Mouse (Mus musculus) midbrain, embryonic 11.5 days (tissue): ENCODE data around the gene 1810037I17Rik. TPM values are rescaled to one million over a fixed set of nuclear protein-coding genes. Genes with fewer than 3 reads are reported as not detected.

Experiments
- ATAC-seq: fragments of 200-750 bp; cut with Nextera tagmentation; 2 replicates; pipeline ENCODE4 v1.8.0; 2017; ENCODE audit warnings: moderate TSS enrichment, moderate library complexity; ENCODE audit not compliant: low FRiP score
- DNase-seq: peaks from one replicate; pipeline ENCODE4 v3.0.0; 2015; ENCODE audit warnings: low spot score; ENCODE audit errors: missing footprints
- H3K27ac ChIP-seq: fragments of 300-500 bp; sonication (generic); 2 replicates; pipeline ENCODE4 v1.5.1; 2014; ENCODE audit warnings: low read depth, low read length
- H3K27me3 ChIP-seq: fragments of 300-500 bp; sonication (generic); 2 replicates; pipeline ENCODE4 v1.6.1; 2014; ENCODE audit warnings: mild to moderate bottlenecking, low read length, moderate library complexity, mixed read lengths; ENCODE audit not compliant: control insufficient read depth, insufficient read depth
- H3K36me3 ChIP-seq: fragments of 300-500 bp; sonication (generic); 2 replicates; pipeline ENCODE4 v1.6.1; 2014; ENCODE audit warnings: mild to moderate bottlenecking, low read length, moderate library complexity, mixed read lengths; ENCODE audit not compliant: control insufficient read depth, insufficient read depth
- H3K4me1 ChIP-seq: fragments of 300-500 bp; sonication (generic); 2 replicates; pipeline ENCODE4 v1.6.1; 2014; ENCODE audit warnings: low read length; ENCODE audit not compliant: control insufficient read depth, insufficient read depth
- H3K4me2 ChIP-seq: fragments of 300-500 bp; sonication (generic); 2 replicates; pipeline ENCODE4 v1.6.1; 2014; ENCODE audit warnings: mild to moderate bottlenecking, moderate library complexity
- H3K4me3 ChIP-seq: fragments of 300-500 bp; sonication (generic); 2 replicates; pipeline ENCODE4 v1.5.1; 2014; ENCODE audit warnings: low read depth, low read length
- H3K9ac ChIP-seq: fragments of 300-500 bp; sonication (generic); 2 replicates; pipeline ENCODE4 v1.6.1; 2014; ENCODE audit warnings: low read length
- H3K9me3 ChIP-seq: fragments of 300-500 bp; sonication (generic); 2 replicates; pipeline ENCODE4 v1.6.1; 2016; ENCODE audit warnings: low read length; ENCODE audit not compliant: control insufficient read depth
- WGBS: fragments of 180-500 bp; shearing (Covaris S2); extraction: QIAGEN DNeasy Blood & Tissue Kit; methylation state at CpG from one replicate; pipeline ENCODE4 v1.1.7; 2014; 5-methylcytosine and 5-hydroxymethylcytosine counted together
- polyA plus RNA-seq: library from polyadenylated mRNA; unstranded; fragments of >200 nt; fragmentation: Nextera tagmentation; extraction: Ambion mirVana; gene quantifications from 2 replicates; pipeline ENCODE4 v1.2.1, GENCODE M21; 2014

The 1810037I17Rik gene
- polyA plus RNA-seq, 1 experiment from 2014 or later: 97.9 TPM

GRCm38 (mm10) chr3:122898254-122898653, 25.7 kb upstream of the 1810037I17Rik start:
- Histone ChIP-seq H3K4me2 (no peak overlapping the region), H3K36me3 (no peaks in the 10 kb centered on the region), H3K9me3 (no peaks in the 10 kb centered on the region), H3K4me3 (no peak overlapping the region), H3K9ac (no peak overlapping the region), H3K4me1 (no peaks in the 10 kb centered on the region), H3K27ac (no peak overlapping the region), H3K27me3 (no peaks in the 10 kb centered on the region)
- ATAC-seq (no peak), DNase-seq (no peak)
- 69% methylated on average over 6 of the region's 6 CpGs for WGBS

DNA sequence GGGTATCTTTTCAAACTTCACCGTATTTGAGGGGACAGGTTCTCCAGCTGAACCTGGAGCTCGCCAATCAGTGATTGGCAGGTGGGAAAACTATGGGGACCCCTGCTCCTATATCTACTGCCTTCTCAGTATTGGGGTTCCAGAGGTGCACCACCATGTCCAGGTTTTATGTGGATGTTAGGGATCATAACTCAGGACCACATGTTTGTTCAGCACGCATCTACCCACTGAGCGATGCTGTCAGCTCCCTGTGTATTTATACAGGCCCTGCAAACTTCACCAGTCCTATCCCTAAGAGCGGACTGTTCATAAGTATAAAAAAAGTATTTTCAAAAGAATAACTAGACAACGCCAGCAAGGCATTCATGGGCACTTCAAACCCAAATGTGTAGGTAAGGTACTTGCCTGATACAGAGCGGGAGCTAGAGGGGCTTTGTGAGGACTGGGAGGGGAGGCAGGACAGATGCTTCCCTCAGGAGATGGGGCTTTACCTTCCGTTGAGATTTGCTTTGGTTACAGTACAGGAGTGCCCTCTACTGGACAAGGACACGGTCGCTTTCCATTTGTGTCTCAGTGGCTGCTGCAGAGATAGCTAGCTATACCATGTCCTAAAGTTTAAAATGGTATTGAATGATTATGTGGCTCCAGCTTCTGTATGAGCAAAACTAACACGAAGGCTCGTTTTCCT, 20.1 kb upstream of the 1810037I17Rik start:
- H3K4me2 ChIP-seq: no peak overlapping the region
- H3K27ac ChIP-seq: no peak overlapping the region
- H3K36me3 ChIP-seq: no peaks in the 10 kb centered on the region
- no peaks in the 10 kb centered on the region for H3K27me3 ChIP-seq
- peak; percentile 74 for ATAC-seq
- H3K9me3 ChIP-seq: no peaks in the 10 kb centered on the region
- no peak overlapping the region for H3K4me3 ChIP-seq
- peak; percentile 92 for DNase-seq
- no peak overlapping the region for H3K9ac ChIP-seq
- no peaks in the 10 kb centered on the region for H3K4me1 ChIP-seq
- WGBS: 42% methylated on average over 12 of the region's 12 CpGs

DNA sequence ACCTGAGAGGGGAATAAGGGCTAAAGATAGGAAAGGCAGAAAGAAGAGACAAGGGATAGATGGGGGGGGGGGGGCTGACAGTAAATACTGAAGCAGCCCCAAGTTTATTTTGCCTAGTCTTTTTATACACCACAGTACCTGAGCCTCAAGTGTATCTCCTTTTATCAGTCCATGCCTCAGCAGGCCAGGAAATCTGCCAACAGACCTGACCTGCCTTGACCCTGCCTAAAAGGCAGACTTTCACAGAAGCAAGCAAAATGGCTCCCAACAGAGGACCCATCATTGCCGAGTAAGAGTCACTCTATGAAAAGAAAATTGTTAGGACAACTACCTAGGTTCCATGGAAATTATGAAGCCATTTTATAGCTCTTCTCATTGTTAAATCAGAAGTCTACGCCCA, 16.2 kb upstream of the 1810037I17Rik start:
- Histone ChIP-seq H3K27ac (no peak overlapping the region), H3K4me3 (no peak overlapping the region), H3K4me1 (no peaks in the 10 kb centered on the region), H3K4me2 (no peak overlapping the region), H3K27me3 (no peaks in the 10 kb centered on the region), H3K9ac (no peak overlapping the region), H3K36me3 (no peaks in the 10 kb centered on the region), H3K9me3 (no peaks in the 10 kb centered on the region)
- DNase-seq (no peak), ATAC-seq (no peak)
- 77% methylated on average over 2 of the region's 2 CpGs for WGBS

- Histone ChIP-seq H3K4me2 (no peak overlapping the region), H3K27me3 (no peaks in the 10 kb centered on the region), H3K4me3 (no peak overlapping the region), H3K36me3 (no peaks in the 10 kb centered on the region), H3K27ac (no peak overlapping the region), H3K4me1 (no peaks in the 10 kb centered on the region), H3K9ac (no peak overlapping the region), H3K9me3 (no peaks in the 10 kb centered on the region)
- DNase-seq: no peak
- 86% methylated on average over 5 of the region's 5 CpGs for WGBS
- ATAC-seq: no peak
These were observed 8.5 kb upstream of the 1810037I17Rik start for GRCm38 (mm10) chr3:122915493-122915892.

- DNase-seq (no peak), ATAC-seq (no peak)
- Histone ChIP-seq H3K9me3 (no peaks in the 10 kb centered on the region), H3K4me1 (no peaks in the 10 kb centered on the region), H3K27ac (no peak overlapping the region), H3K9ac (no peak overlapping the region), H3K27me3 (no peaks in the 10 kb centered on the region), H3K4me3 (no peak overlapping the region), H3K36me3 (no peaks in the 10 kb centered on the region), H3K4me2 (no peak overlapping the region)
- WGBS: 92% methylated on average over 6 of the region's 6 CpGs
These were observed 7.8 kb upstream of the 1810037I17Rik start for GRCm38 (mm10) chr3:122916191-122916680.

- ATAC-seq (no peak), DNase-seq (no peak)
- Histone ChIP-seq H3K4me1 (no peaks in the 10 kb centered on the region), H3K4me3 (no peak overlapping the region), H3K9me3 (no peaks in the 10 kb centered on the region), H3K36me3 (no peaks in the 10 kb centered on the region), H3K27ac (no peak overlapping the region), H3K4me2 (no peak overlapping the region), H3K27me3 (no peaks in the 10 kb centered on the region), H3K9ac (no peak overlapping the region)
- WGBS: 76% methylated on average over 2 of the region's 2 CpGs
These were observed 5.3 kb upstream of the 1810037I17Rik start for GRCm38 (mm10) chr3:122918672-122919071.

- Histone ChIP-seq H3K9me3 (no peaks in the 10 kb centered on the region), H3K4me2 (no peak within 1 kb of the TSS), H3K27ac (no peak within 1 kb of the TSS), H3K36me3 (no peaks in the 10 kb centered on the region), H3K27me3 (no peaks in the 10 kb centered on the region), H3K4me1 (no peaks in the 10 kb centered on the region), H3K4me3 (no peak within 1 kb of the TSS), H3K9ac (no peak within 1 kb of the TSS)
- DNase-seq: no peak
- ATAC-seq: no peak
- 67% methylated on average over 8 of the region's 8 CpGs for WGBS
These were observed 4.7 kb upstream of the 1810037I17Rik start, which contains the start of gene Gm10959 for GRCm38 (mm10) chr3:122919260-122919659. Gene Gm10959 (minus strand): TSS chr3:122919360.

DNA sequence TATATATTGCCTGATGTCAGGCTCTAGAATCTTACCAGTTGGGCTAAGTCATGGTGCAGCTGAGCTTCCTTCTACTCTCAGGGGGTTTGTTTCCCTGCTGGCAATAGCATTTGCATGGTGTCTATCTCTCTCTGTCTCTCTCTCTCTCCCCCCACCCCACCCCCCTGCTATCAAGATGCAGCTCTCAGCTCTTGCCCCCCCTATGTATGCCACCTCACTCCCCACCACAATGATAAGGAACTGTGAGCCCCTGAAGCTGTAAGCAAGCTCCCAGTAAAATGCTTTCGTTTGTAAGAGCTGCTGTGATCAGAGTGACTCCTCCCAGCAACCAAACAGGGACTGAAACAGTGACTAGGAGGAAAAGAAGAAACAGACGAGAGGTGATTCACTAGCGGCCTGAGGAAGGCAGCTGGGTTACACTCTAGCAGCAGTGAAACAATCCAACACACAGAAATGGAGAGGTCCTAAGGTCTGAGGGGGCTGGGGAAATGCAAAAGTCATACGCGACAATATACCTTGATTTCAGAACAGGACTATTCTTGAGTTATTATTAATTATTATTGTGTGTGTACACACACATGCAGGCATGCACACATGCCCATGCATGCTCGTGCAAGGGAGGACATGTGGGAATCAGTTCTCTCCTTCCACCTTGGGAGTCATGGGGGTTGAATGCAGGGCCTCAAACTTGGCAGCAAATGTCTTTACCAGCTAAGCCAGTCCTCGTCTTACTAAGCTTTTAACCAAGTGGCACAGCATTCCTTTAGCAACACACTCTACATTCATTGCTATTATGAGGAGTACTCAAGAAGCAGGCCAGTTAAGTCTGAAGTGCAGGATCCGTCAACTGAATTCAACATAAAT, 3.2 kb upstream of the 1810037I17Rik start:
- Histone ChIP-seq H3K9me3 (no peaks in the 10 kb centered on the region), H3K27ac (no peak overlapping the region), H3K36me3 (no peaks in the 10 kb centered on the region), H3K9ac (no peak overlapping the region), H3K4me2 (no peak overlapping the region), H3K4me3 (no peak overlapping the region), H3K4me1 (no peaks in the 10 kb centered on the region; the same call in 1 of the 2 replicates), H3K27me3 (no peaks in the 10 kb centered on the region)
- ATAC-seq (no peak), DNase-seq (no peak)
- 66% methylated on average over 8 of the region's 8 CpGs for whole genome bisulfite sequencing
